Mouse (Mus musculus): ENCODE measurements around the gene E330021D16Rik. TPM values are rescaled to one million over a fixed set of nuclear protein-coding genes. Genes with fewer than 3 reads are reported as not detected.

Gene E330021D16Rik
- total RNA-seq, 1 experiment: 0.36 TPM

GRCm38 (mm10) chr6:136427240-136427639 lies 11.9 kb upstream of the E330021D16Rik start:
- in situ Hi-C loops (cut with MboI; ENCODE audit: low sequenced_read_pairs in 2 of 2, unreplicated experiment in 2 of 2): loop anchor here (10.0 kb wide), 2 partner anchors 118 to 128 kb away; no protein-coding TSS in a partner anchor
- peaks cover 0 to 10% of the 10 kb centered on the region in 2 experiments; a peak in 1 of 4 replicates for H3K4me1 ChIP-seq (ENCODE audit: control insufficient read depth in 2 of 2, insufficient read depth in 2 of 2, low read length in 2 of 2, poor library complexity in 1 of 2)
- H3K4me3 ChIP-seq (ENCODE audit: insufficient read depth in 1 of 2, low read depth in 1 of 2, low read length in 2 of 2, poor library complexity in 1 of 2, severe bottlenecking in 1 of 2): no peak overlapping the region
- no peak for DNase-seq (ENCODE audit: low read depth, low spot score)
- no peak overlapping the region for H3K27ac ChIP-seq (ENCODE audit: insufficient read depth, low read depth, low read length, poor library complexity, severe bottlenecking)
- H3K9me3 ChIP-seq (ENCODE audit: control insufficient read depth, insufficient read depth, low read depth, low read length): no peaks in the 10 kb centered on the region
- no peaks in the 10 kb centered on the region for H3K36me3 ChIP-seq (ENCODE audit: control insufficient read depth, insufficient read depth, low read length, poor library complexity, severe bottlenecking)
- H3K9ac ChIP-seq (ENCODE audit: insufficient read depth, low read depth, low read length, poor library complexity, severe bottlenecking): no peak overlapping the region
- TF ChIP-seq MAFK (IDR thresholded peaks at IDR 0.05; ENCODE audit: insufficient read depth, low read depth, low read length): peak; percentile 74
- no peak for TF ChIP-seq ZC3H11A (IDR thresholded peaks at IDR 0.05; ENCODE audit: borderline replicate concordance, low read depth, low read length)

- in situ Hi-C loops (cut with MboI; ENCODE audit: low sequenced_read_pairs in 2 of 2, unreplicated experiment in 2 of 2): loop anchor here (10.0 kb wide), 2 partner anchors 119 to 129 kb away; no protein-coding TSS in a partner anchor
- DNase-seq (ENCODE audit: low read depth, low spot score): no peak
Observed at GRCm38 (mm10) chr6:136425956-136426355, 10.6 kb upstream of the E330021D16Rik start.

GRCm38 (mm10) chr6:136424166-136424565 lies 8.8 kb upstream of the E330021D16Rik start:
- Histone ChIP-seq H3K9me3 (ENCODE audit: control insufficient read depth, insufficient read depth, low read depth, low read length) (no peaks in the 10 kb centered on the region), H3K27ac (ENCODE audit: insufficient read depth, low read depth, low read length, poor library complexity, severe bottlenecking) (no peak overlapping the region), H3K4me1 (ENCODE audit: control insufficient read depth in 2 of 2, insufficient read depth in 2 of 2, low read length in 2 of 2, poor library complexity in 1 of 2) (peaks cover 0 to 7% of the 10 kb centered on the region in 2 experiments; a peak in 1 of 4 replicates), H3K4me3 (ENCODE audit: insufficient read depth in 1 of 2, low read depth in 1 of 2, low read length in 2 of 2, poor library complexity in 1 of 2, severe bottlenecking in 1 of 2) (no peak overlapping the region), H3K36me3 (ENCODE audit: control insufficient read depth, insufficient read depth, low read length, poor library complexity, severe bottlenecking) (no peaks in the 10 kb centered on the region), H3K9ac (ENCODE audit: insufficient read depth, low read depth, low read length, poor library complexity, severe bottlenecking) (no peak overlapping the region)
- TF ChIP-seq ZNF384 (IDR thresholded peaks at IDR 0.05; ENCODE audit: low read depth, low read length) (no peak), MAFK (IDR thresholded peaks at IDR 0.05; ENCODE audit: insufficient read depth, low read depth, low read length) (no peak), CHD2 (IDR thresholded peaks at IDR 0.05; ENCODE audit: low read depth, low read length) (no peak), HCFC1 (IDR thresholded peaks at IDR 0.05; ENCODE audit: borderline replicate concordance, insufficient read depth, low read length) (no peak)
- no peak for DNase-seq (ENCODE audit: low read depth, low spot score)
- in situ Hi-C loops (cut with MboI; ENCODE audit: low sequenced_read_pairs in 2 of 2, unreplicated experiment in 2 of 2): loop anchor here (10.0 kb wide), 2 partner anchors 121 to 131 kb away; no protein-coding TSS in a partner anchor

More at GRCm38 (mm10) chr6:136425956-136426355, 10.6 kb upstream of the E330021D16Rik start:
- H3K36me3 ChIP-seq (ENCODE audit: control insufficient read depth, insufficient read depth, low read length, poor library complexity, severe bottlenecking): no peaks in the 10 kb centered on the region
- H3K4me3 ChIP-seq (ENCODE audit: insufficient read depth in 1 of 2, low read depth in 1 of 2, low read length in 2 of 2, poor library complexity in 1 of 2, severe bottlenecking in 1 of 2): no peak overlapping the region
- no peaks in the 10 kb centered on the region for H3K9me3 ChIP-seq (ENCODE audit: control insufficient read depth, insufficient read depth, low read depth, low read length)
- H3K9ac ChIP-seq (ENCODE audit: insufficient read depth, low read depth, low read length, poor library complexity, severe bottlenecking): no peak overlapping the region
- no peak overlapping the region for H3K27ac ChIP-seq (ENCODE audit: insufficient read depth, low read depth, low read length, poor library complexity, severe bottlenecking)
- TF ChIP-seq ZNF384 (IDR thresholded peaks at IDR 0.05; ENCODE audit: low read depth, low read length): no peak
- TF ChIP-seq HCFC1 (IDR thresholded peaks at IDR 0.05; ENCODE audit: borderline replicate concordance, insufficient read depth, low read length): no peak
- TF ChIP-seq MAFK (IDR thresholded peaks at IDR 0.05; ENCODE audit: insufficient read depth, low read depth, low read length): no peak
- no peak for TF ChIP-seq CHD2 (IDR thresholded peaks at IDR 0.05; ENCODE audit: low read depth, low read length)
- TF ChIP-seq ZC3H11A (IDR thresholded peaks at IDR 0.05; ENCODE audit: borderline replicate concordance, low read depth, low read length): no peak
- H3K4me1 ChIP-seq (ENCODE audit: control insufficient read depth in 2 of 2, insufficient read depth in 2 of 2, low read length in 2 of 2, poor library complexity in 1 of 2): peaks cover 0 to 10% of the 10 kb centered on the region in 2 experiments; a peak in 1 of 4 replicates

- in situ Hi-C loops (cut with MboI; ENCODE audit: low sequenced_read_pairs in 2 of 2, unreplicated experiment in 2 of 2): loop anchor here (10.0 kb wide), 2 partner anchors 122 to 132 kb away; no protein-coding TSS in a partner anchor
- Histone ChIP-seq H3K36me3 (ENCODE audit: control insufficient read depth, insufficient read depth, low read length, poor library complexity, severe bottlenecking) (no peaks in the 10 kb centered on the region), H3K9ac (ENCODE audit: insufficient read depth, low read depth, low read length, poor library complexity, severe bottlenecking) (no peak overlapping the region), H3K4me1 (ENCODE audit: control insufficient read depth in 2 of 2, insufficient read depth in 2 of 2, low read length in 2 of 2, poor library complexity in 1 of 2) (peaks cover 0 to 7% of the 10 kb centered on the region in 2 experiments; a peak in 1 of 4 replicates), H3K4me3 (ENCODE audit: insufficient read depth in 1 of 2, low read depth in 1 of 2, low read length in 2 of 2, poor library complexity in 1 of 2, severe bottlenecking in 1 of 2) (no peak overlapping the region), H3K9me3 (ENCODE audit: control insufficient read depth, insufficient read depth, low read depth, low read length) (no peaks in the 10 kb centered on the region), H3K27ac (ENCODE audit: insufficient read depth, low read depth, low read length, poor library complexity, severe bottlenecking) (no peak overlapping the region)
- TF ChIP-seq MAFK (IDR thresholded peaks at IDR 0.05; ENCODE audit: insufficient read depth, low read depth, low read length) (no peak), CHD2 (IDR thresholded peaks at IDR 0.05; ENCODE audit: low read depth, low read length) (no peak), HCFC1 (IDR thresholded peaks at IDR 0.05; ENCODE audit: borderline replicate concordance, insufficient read depth, low read length) (no peak), ZC3H11A (IDR thresholded peaks at IDR 0.05; ENCODE audit: borderline replicate concordance, low read depth, low read length) (no peak), ZNF384 (IDR thresholded peaks at IDR 0.05; ENCODE audit: low read depth, low read length) (no peak)
- DNase-seq (ENCODE audit: low read depth, low spot score): no peak
Observed at GRCm38 (mm10) chr6:136423201-136423600, 7.8 kb upstream of the E330021D16Rik start.
